In the genomic region with DNA sequence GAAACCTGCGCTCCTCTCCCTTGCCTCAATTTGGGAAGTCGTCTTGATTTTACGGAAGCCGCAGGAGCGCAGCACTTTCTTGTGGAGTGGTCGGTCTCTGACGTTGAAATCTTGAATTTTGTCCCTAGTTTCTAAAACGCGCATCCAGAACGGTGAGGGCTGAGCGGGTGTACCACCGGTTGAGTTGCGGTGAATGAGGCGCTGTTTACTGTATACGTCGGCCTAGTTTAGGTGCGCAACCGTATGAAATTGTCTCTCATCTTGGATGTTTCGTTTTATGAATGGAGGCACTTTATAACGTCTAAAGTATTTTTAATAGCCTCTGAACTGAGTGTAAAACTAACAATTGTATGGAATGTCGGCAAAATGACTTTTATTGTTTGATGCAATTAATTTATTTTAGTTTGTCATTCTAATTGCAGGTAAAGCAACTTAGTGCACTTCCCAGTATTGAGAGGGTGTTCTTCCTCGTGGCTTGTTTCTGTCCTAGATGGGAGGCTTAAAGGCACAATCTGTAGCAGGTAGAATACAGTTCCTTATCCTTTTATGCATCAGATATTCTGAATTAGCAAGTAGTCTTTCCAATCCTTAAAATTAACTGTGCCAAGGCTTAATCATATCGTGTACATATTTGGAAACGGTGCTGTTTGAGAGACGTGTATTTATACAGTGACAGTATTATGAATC, we compare ENCODE assay signal across 8 mouse cellular contexts. TPM values are rescaled to one million over a fixed set of nuclear protein-coding genes. Genes with fewer than 3 reads are reported as not detected.
DNase-seq lines count a peak whose midpoint lies in the region; ATAC-seq and TF ChIP-seq lines count a peak whose summit lies in the region.

No protein-coding gene starts in this region.

- H3K4me3 ChIP-seq in spleen, adult 2 months (ENCODE audit: extremely low read depth, insufficient read depth, insufficient read length) = peak overlapping the region; percentile 69
- peak overlapping the region; percentile 88 for H3K4me3 ChIP-seq in limb, embryonic 15.5 days
- H3K4me3 ChIP-seq in stomach, embryonic 16.5 days (replicated peaks; ENCODE audit: low read length) = peak overlapping the region; percentile 73

- DNase-seq in frontal cortex, adult 2 months (ENCODE audit: extremely low spot score in 1 of 2, low spot score in 1 of 2) = no peak
- DNase-seq in spleen, adult 2 months (ENCODE audit: low read depth in 1 of 2, low spot score in 2 of 2) = peak in 1 of 2 experiments; percentile 3
- DNase-seq in spleen, postnatal 14 days (ENCODE audit: low spot score in 2 of 2) = no peak
- DNase-seq in embryo, embryonic 9.5 days (ENCODE audit: extremely low spot score) = no peak
- no peak for DNase-seq in adrenal gland, postnatal 10 days

- no peak for TF ChIP-seq CTCF in spleen, adult 2 months (IDR thresholded peaks at IDR 0.05; ENCODE audit: extremely low read depth, insufficient read depth, insufficient read length, insufficient replicate concordance)

- H3K4me1 ChIP-seq in spleen, adult 2 months (ENCODE audit: control insufficient read depth, insufficient read depth, insufficient read length) = peaks cover 6% of the 10 kb centered on the region
- H3K4me1 ChIP-seq in limb, embryonic 15.5 days = peaks cover 15% of the 10 kb centered on the region
- H3K4me1 ChIP-seq in stomach, embryonic 16.5 days (ENCODE audit: control insufficient read depth, insufficient read depth, low read length) = peaks cover 7% of the 10 kb centered on the region

- no peak overlapping the region for H3K27ac ChIP-seq in spleen, adult 2 months (ENCODE audit: insufficient read depth, low read length)
- H3K27ac ChIP-seq in limb, embryonic 15.5 days = no peak overlapping the region
- no peak overlapping the region for H3K27ac ChIP-seq in stomach, embryonic 16.5 days (ENCODE audit: low read length)

- 8% methylated on average over 25 of the region's 25 CpGs for WGBS in spleen, adult 2 months
- WGBS in limb, embryonic 15.5 days = 3% methylated on average over 25 of the region's 25 CpGs
- WGBS in stomach, embryonic 16.5 days = 5% methylated on average over 25 of the region's 25 CpGs

- H3K27me3 ChIP-seq in spleen, adult 2 months (ENCODE audit: control insufficient read depth, insufficient read depth, low read length) = peaks cover 2% of the 10 kb centered on the region; the same call in 1 of the 2 replicates
- peaks cover 2% of the 10 kb centered on the region; the same call in 1 of the 2 replicates for H3K27me3 ChIP-seq in limb, embryonic 15.5 days
- no peaks in the 10 kb centered on the region for H3K27me3 ChIP-seq in stomach, embryonic 16.5 days (ENCODE audit: control insufficient read depth, insufficient read depth, low read length)

- TF ChIP-seq POLR2A in spleen, adult 2 months (IDR thresholded peaks at IDR 0.05; ENCODE audit: low read depth, low read length) = no peak

- H3K9ac ChIP-seq in limb, embryonic 15.5 days = peak overlapping the region; percentile 5; the same call in 1 of the 2 replicates
- peak overlapping the region; percentile 77 for H3K9ac ChIP-seq in stomach, embryonic 16.5 days (ENCODE audit: low read length)

- ATAC-seq in frontal cortex, adult (ENCODE audit: low TSS enrichment) = 0 out of 2 replicates have a peak, but pooled peaks have one; percentile 5
- no peak for ATAC-seq in limb, embryonic 15.5 days (ENCODE audit: insufficient number of reproducible peaks, low FRiP score, low TSS enrichment, low read depth)
- ATAC-seq in stomach, embryonic 16.5 days (ENCODE audit: insufficient read depth, low FRiP score) = no peak

- H3K36me3 ChIP-seq in spleen, adult 2 months (ENCODE audit: control insufficient read depth, insufficient read depth, low read length) = peaks cover 9% of the 10 kb centered on the region
- peaks cover 11% of the 10 kb centered on the region for H3K36me3 ChIP-seq in limb, embryonic 15.5 days
- H3K36me3 ChIP-seq in stomach, embryonic 16.5 days (ENCODE audit: control insufficient read depth, insufficient read depth, low read length) = peaks cover 7% of the 10 kb centered on the region

- peak overlapping the region; percentile 100 for H3K4me2 ChIP-seq in limb, embryonic 15.5 days
- H3K4me2 ChIP-seq in stomach, embryonic 16.5 days (ENCODE audit: low read depth, low read length) = peak overlapping the region; percentile 100

- no peaks in the 10 kb centered on the region for H3K9me3 ChIP-seq in limb, embryonic 15.5 days
- H3K9me3 ChIP-seq in stomach, embryonic 16.5 days (replicated peaks; ENCODE audit: control insufficient read depth, low read length) = no peaks in the 10 kb centered on the region

RNA-seq across cellular contexts. Expression of gene Nanos1, which starts 1.5 kb away (rescaled TPM):
- polyA plus RNA-seq in frontal cortex, adult 2 months (2012; rRNA removed) = 16.0 and 18.6 TPM in 2 replicates
- 1.3 and 2.4 TPM in 2 replicates for polyA plus RNA-seq in spleen, adult 2 months (2012; rRNA removed)
- polyA plus RNA-seq in limb, embryonic 15.5 days (2015; fragmentation: Nextera tagmentation; extraction: Ambion mirVana) = 1.2 and 1.4 TPM in 2 replicates
- 0.79 and 1.1 TPM in 2 replicates for polyA plus RNA-seq in stomach, embryonic 16.5 days (2015; fragmentation: Nextera tagmentation; extraction: Ambion mirVana)
- total RNA-seq in adrenal gland, postnatal 10 days (2021) = 1 to 10 TPM; 1.2 to 1.3 TPM

RNA-seq across cellular contexts. Expression of gene Eif3a, which starts 33.2 kb away (rescaled TPM):
- polyA plus RNA-seq in frontal cortex, adult 2 months (2012; rRNA removed) = 71.4 and 76.3 TPM in 2 replicates
- polyA plus RNA-seq in spleen, adult 2 months (2012; rRNA removed) = 17.3 and 18.3 TPM in 2 replicates
- 141 TPM in 2 replicates for polyA plus RNA-seq in limb, embryonic 15.5 days (2015; fragmentation: Nextera tagmentation; extraction: Ambion mirVana)
- 128 and 129 TPM in 2 replicates for polyA plus RNA-seq in stomach, embryonic 16.5 days (2015; fragmentation: Nextera tagmentation; extraction: Ambion mirVana)
- total RNA-seq in adrenal gland, postnatal 10 days (2021) = 100 to 1,000 TPM; 144 to 147 TPM

RNA-seq across cellular contexts. Expression of gene Fam45a, which starts 54.1 kb away (rescaled TPM):
- polyA plus RNA-seq in frontal cortex, adult 2 months (2012; rRNA removed) = 41.4 and 44.1 TPM in 2 replicates
- polyA plus RNA-seq in spleen, adult 2 months (2012; rRNA removed) = 3.8 and 4.7 TPM in 2 replicates
- polyA plus RNA-seq in limb, embryonic 15.5 days (2015; fragmentation: Nextera tagmentation; extraction: Ambion mirVana) = 40.7 and 42.9 TPM in 2 replicates
- 34.7 and 37.5 TPM in 2 replicates for polyA plus RNA-seq in stomach, embryonic 16.5 days (2015; fragmentation: Nextera tagmentation; extraction: Ambion mirVana)
- 10 to 100 TPM; 24.5 to 29.3 TPM for total RNA-seq in adrenal gland, postnatal 10 days (2021)
